Mouse (Mus musculus) C2C12 (cell line): ENCODE data around the gene Exoc3l. TPM values are rescaled to one million over a fixed set of nuclear protein-coding genes. Genes with fewer than 3 reads are reported as not detected.

Source experiments
- H3K27me3 ChIP-seq: one replicate; pipeline ENCODE4 v1.6.1; 2011; ENCODE audit not compliant: control insufficient read depth, insufficient read depth, insufficient read length
- H3K36me3 ChIP-seq: one replicate; pipeline ENCODE4 v1.6.1; 2011; ENCODE audit not compliant: control insufficient read depth, insufficient read depth
- H3K4me3 ChIP-seq: one replicate; pipeline ENCODE4 v1.5.1; 2011; ENCODE audit warnings: mild to moderate bottlenecking, control low read depth; ENCODE audit not compliant: poor library complexity, insufficient read depth, severe bottlenecking
- H3K79me2 ChIP-seq: one replicate; pipeline ENCODE4 v1.6.1; 2011; ENCODE audit not compliant: control insufficient read depth, insufficient read depth
- H3K79me3 ChIP-seq: one replicate; pipeline ENCODE4 v1.6.1; 2011; ENCODE audit warnings: low read depth, control low read depth
- H3ac ChIP-seq: one replicate; pipeline ENCODE3; 2011; ENCODE audit warnings: low read depth; ENCODE audit not compliant: control insufficient read depth, insufficient read length
- CEBPB ChIP-seq: IDR thresholded peaks from one replicate; pipeline ENCODE4 v1.6.1; 2011; ENCODE audit warnings: low read depth, mild to moderate bottlenecking, control low read depth, moderate library complexity
- CTCF ChIP-seq: IDR thresholded peaks from one replicate; pipeline ENCODE4 v1.5.1; 2011; ENCODE audit not compliant: control insufficient read depth, insufficient read depth, insufficient read length
- FOSL1 ChIP-seq: IDR thresholded peaks from one replicate; pipeline ENCODE4 v1.8.0; 2011; ENCODE audit warnings: mild to moderate bottlenecking, low read length; ENCODE audit not compliant: poor library complexity, insufficient read depth, severe bottlenecking
- MAX ChIP-seq: IDR thresholded peaks from one replicate; pipeline ENCODE4 v1.6.1; 2011; ENCODE audit warnings: mild to moderate bottlenecking, control low read depth
- MYOD1 ChIP-seq: IDR thresholded peaks from one replicate; pipeline ENCODE4 v1.6.1; 2011; ENCODE audit warnings: low read depth; ENCODE audit not compliant: control insufficient read depth, insufficient read length
- MYOG ChIP-seq: IDR thresholded peaks from one replicate; pipeline ENCODE4 v1.6.1; 2011; ENCODE audit not compliant: control insufficient read depth, insufficient read length; ENCODE audit errors: extremely low read depth
- USF1 ChIP-seq: IDR thresholded peaks from one replicate; pipeline ENCODE4 v1.6.1; 2011; ENCODE audit warnings: low read depth, mild to moderate bottlenecking, control low read depth, moderate library complexity
- polyA plus RNA-seq: library from polyadenylated mRNA; unstranded; fragments of >200 nt; fragmentation: generic; extraction: Trizol; gene quantifications from one replicate; pipeline ENCODE4 v1.2.1, GENCODE M21; 2012; ENCODE audit warnings: missing spikeins

The Exoc3l gene
- polyA plus RNA-seq, 1 experiment: 0.97 TPM

DNA sequence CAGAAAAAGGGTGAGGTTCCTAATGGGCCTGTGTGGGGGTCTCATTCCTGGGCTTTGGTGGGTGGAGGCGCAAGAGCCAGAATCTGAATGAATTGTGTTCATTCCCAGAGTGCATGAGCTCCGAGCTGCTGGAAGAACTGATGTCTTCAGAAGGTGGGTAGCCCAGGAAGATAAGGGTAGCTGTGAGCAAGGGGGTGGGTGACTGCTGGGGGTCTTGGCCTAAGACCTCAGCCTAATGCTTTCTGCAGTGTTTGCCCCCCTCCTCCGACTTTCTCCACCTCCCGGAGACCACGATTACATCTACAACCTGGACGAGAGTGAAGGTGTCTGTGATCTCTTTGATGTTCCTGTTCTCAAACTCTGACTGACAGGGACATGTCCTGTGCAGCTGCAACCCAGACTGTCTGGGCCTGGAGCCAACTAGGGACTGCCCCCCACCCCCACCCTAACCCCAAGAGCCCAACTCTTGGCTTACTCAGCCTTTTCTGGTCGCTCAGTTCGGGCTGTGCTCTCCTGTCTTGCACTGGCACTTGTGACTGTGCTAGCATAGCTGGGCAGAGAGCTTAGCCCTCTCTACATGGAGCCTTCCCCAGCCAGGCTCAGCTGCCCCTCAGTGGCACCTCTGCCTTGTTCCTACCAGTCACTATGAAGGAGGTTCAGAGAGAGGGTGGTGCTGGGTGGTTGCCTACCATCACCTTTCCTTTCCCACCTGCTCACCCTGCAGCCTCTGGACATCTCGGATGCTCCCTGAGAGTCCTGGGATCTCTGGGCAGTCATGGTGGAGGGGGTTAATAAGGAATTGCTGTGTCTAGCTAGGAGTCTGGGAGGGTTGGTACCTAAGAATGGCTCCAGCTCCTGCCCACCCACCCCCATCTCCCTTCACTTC is 8.7 kb upstream of the Exoc3l start:
- no peak overlapping the region for H3K4me3 ChIP-seq
- no peaks in the 10 kb centered on the region for H3K27me3 ChIP-seq
- TF ChIP-seq USF1: no peak
- no peak for TF ChIP-seq CEBPB
- TF ChIP-seq MYOD1: peak; percentile 68
- no peak for TF ChIP-seq FOSL1
- peaks cover 73% of the 10 kb centered on the region for H3K36me3 ChIP-seq
- H3K79me2 ChIP-seq: peaks cover 33% of the 10 kb centered on the region
- H3ac ChIP-seq: no peak overlapping the region
- peaks cover 9% of the 10 kb centered on the region for H3K79me3 ChIP-seq

DNA sequence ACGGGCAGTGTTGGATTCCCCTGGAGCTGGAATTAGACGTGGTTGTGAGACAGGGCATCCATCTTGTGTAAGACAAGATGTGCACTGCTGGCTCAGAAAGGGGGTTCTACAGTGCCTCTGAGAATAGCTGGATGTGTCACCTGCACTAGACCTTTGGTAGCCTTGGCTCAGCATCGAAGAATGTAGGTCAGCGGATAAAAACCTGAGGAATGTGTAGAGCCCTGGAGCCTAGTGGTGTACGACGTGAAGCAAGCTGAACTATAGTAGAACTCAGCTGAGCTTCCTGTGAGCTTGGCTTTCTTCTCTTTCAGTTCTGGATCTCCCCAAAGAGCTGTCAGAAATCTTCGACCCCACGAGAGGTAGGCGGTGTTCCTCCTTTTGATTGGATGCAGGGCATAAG is 8.0 kb upstream of the Exoc3l start:
- Histone ChIP-seq H3K79me3 (peaks cover 16% of the 10 kb centered on the region), H3K79me2 (peaks cover 40% of the 10 kb centered on the region), H3K27me3 (no peaks in the 10 kb centered on the region), H3K36me3 (peaks cover 78% of the 10 kb centered on the region), H3K4me3 (no peak overlapping the region), H3ac (no peak overlapping the region)
- TF ChIP-seq USF1 (no peak), FOSL1 (no peak), CEBPB (no peak), CTCF (no peak), MAX (no peak), MYOG (no peak), MYOD1 (no peak)

DNA sequence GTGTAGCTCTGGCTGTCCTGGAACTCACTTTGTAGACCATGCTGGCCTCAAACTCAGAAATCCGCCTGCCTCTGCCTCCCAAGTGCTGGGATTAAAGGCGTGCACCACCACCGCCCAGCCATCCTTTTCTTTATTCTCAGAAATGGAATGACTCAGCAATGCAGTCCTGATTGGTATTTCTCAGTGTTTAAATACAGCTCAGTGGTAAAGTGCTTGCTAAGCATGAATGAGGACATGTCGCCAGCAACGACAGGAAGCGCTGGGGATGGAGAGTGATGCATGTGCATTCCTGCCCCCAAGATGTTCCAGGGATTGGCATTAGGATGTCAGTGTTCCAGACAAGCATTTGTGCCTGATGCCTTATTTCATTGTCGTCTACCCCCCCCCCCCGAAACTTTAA is 7.5 kb upstream of the Exoc3l start:
- TF ChIP-seq CEBPB: no peak
- TF ChIP-seq MYOD1: no peak
- TF ChIP-seq CTCF: no peak
- TF ChIP-seq MAX: no peak
- no peak for TF ChIP-seq USF1
- TF ChIP-seq MYOG: no peak
- TF ChIP-seq FOSL1: no peak
- peaks cover 78% of the 10 kb centered on the region for H3K36me3 ChIP-seq
- H3K4me3 ChIP-seq: no peak overlapping the region
- H3ac ChIP-seq: no peak overlapping the region
- peaks cover 21% of the 10 kb centered on the region for H3K79me3 ChIP-seq
- peaks cover 44% of the 10 kb centered on the region for H3K79me2 ChIP-seq
- no peaks in the 10 kb centered on the region for H3K27me3 ChIP-seq

DNA sequence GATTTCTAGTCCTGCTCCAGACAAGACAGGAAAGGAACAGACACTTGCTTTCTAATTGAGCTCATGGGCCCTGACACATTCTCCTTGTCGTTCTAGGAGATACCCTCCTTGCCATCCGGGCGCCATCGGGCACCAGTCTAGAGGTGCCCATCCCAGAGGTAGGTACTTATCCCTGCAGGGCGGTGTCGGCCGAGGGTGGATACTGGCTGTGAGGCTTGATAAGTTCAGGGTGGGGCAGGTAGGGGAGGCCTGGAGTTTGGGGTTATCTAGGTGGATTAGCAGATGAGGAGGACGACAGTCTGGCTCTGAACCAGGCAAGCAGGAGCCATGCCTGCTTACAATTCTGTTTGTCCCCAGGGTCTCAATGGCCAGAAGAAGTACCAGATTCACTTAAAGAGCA is 4.1 kb upstream of the Exoc3l start:
- peaks cover 56% of the 10 kb centered on the region for H3K36me3 ChIP-seq

DNA sequence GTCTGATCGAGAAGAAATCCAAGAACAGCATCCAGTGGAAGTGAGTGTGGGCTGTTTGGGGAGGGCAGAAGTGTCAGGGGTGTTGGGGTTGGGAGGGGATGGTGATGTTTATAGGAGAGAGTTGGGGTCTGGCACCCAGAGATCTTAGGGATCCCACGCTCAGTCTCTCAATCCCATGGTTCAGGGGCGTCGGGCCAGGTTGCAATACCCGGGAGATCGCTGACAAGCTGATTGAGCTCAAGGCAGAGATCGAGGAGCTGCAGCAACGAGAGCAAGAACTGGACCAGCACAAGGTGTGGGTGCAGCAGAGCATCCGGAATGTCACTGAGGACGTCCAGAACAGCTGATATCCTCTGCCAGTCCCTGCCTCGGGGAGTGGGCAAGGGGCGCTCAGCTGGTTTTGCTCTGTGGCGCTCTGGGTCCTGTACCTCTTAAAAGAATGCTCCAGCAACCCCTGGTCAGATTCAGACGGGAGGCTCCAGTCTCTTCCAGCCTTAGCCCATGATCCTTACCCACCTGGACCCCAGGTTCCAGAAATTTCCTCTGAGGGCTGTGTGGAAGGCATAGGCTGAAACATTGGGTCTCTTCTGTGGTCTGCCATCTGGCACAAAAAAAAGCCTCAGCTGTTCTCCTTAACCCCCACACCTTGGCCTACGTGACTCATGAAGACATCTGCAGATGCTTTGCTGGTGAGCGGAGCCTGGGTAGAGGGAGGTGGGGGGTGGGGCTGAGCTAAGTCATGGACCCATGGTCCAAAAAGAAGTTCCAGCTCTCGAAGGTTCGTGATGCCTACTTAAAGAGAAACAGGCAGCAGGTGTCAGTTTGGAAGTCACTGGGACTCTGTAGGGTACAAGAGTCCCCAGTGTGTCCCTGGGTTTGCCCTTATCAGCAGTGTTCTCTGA is 2.7 kb upstream of the Exoc3l start:
- no peaks in the 10 kb centered on the region for H3K27me3 ChIP-seq
- peaks cover 59% of the 10 kb centered on the region for H3K79me2 ChIP-seq
- H3K4me3 ChIP-seq: peak overlapping the region; percentile 97
- TF ChIP-seq MYOG: no peak
- no peak for TF ChIP-seq FOSL1
- no peak for TF ChIP-seq USF1
- peak; percentile 28 for TF ChIP-seq MYOD1
- peaks cover 47% of the 10 kb centered on the region for H3K36me3 ChIP-seq
- peak overlapping the region; percentile 96 for H3ac ChIP-seq
- peaks cover 29% of the 10 kb centered on the region for H3K79me3 ChIP-seq

More for the DNA sequence above, 4.1 kb upstream of the Exoc3l start:
- Histone ChIP-seq H3K27me3 (no peaks in the 10 kb centered on the region), H3K79me2 (peaks cover 59% of the 10 kb centered on the region), H3K4me3 (no peak overlapping the region), H3K79me3 (peaks cover 29% of the 10 kb centered on the region), H3ac (no peak overlapping the region)
- no peak for TF ChIP-seq CEBPB
- no peak for TF ChIP-seq CTCF
- TF ChIP-seq MAX: no peak
- no peak for TF ChIP-seq MYOG
- no peak for TF ChIP-seq MYOD1
